Mouse (Mus musculus) lung, adult 2 months (tissue): ENCODE measurements at regions not wholly inside any gene's neighbourhood (a gene's known extent, or its start where the extent isn't known, plus 50 kb on each side); places are given as distances from the start of the nearest gene placed in this dataset.

ENCODE experiments used
- CTCF ChIP-seq: fragments of 200-500 bp; IDR thresholded peaks from 2 replicates; pipeline ENCODE4 v1.5.1; 2011; ENCODE audit warnings: mild to moderate bottlenecking, low read length, control low read depth; ENCODE audit not compliant: insufficient read depth
- POLR2A ChIP-seq: fragments of 200-500 bp; IDR thresholded peaks from 2 replicates; pipeline ENCODE4 v1.6.1; 2011; ENCODE audit warnings: low read depth, mild to moderate bottlenecking, control low read depth, low read length, borderline replicate concordance; ENCODE audit errors: extremely low read depth

GRCm38 (mm10) chr4:142956832-142957429, 255.9 kb downstream of the Prdm2 start:
- TF ChIP-seq CTCF, result no peak
- no peak for TF ChIP-seq POLR2A
